Mouse (Mus musculus) retina, adult 2 months (tissue): ENCODE data around the gene Zmiz1.

ENCODE experiments used
- DNase-seq: peaks from one replicate; pipeline ENCODE4 v3.0.0-alpha.2; 2012; ENCODE audit warnings: low read depth, low spot score

Zmiz1 gene

DNA sequence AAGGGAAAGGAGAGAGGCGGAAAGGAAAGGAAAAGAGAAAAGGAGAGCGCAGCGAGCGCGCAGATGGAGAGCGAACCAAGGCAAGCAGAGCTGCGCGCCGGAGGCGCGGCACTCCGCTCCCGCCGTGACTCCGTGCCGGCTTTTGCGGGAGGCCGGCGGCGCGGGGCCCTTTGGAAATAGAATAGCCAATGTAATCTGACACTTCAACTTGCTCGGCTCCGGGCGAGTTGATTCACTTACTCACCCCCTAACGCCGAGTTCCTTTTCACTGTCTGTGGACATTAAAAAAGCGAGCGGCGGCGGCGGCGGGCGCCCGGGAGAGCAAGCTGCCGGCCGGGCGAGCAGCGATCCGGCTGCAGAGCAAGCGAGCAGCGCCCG, at the start of gene Zmiz1:
TSS of gene Zmiz1 (plus strand) at position 170 of the 378 bp plus-strand sequence.
- DNase-seq = no peak

DNA sequence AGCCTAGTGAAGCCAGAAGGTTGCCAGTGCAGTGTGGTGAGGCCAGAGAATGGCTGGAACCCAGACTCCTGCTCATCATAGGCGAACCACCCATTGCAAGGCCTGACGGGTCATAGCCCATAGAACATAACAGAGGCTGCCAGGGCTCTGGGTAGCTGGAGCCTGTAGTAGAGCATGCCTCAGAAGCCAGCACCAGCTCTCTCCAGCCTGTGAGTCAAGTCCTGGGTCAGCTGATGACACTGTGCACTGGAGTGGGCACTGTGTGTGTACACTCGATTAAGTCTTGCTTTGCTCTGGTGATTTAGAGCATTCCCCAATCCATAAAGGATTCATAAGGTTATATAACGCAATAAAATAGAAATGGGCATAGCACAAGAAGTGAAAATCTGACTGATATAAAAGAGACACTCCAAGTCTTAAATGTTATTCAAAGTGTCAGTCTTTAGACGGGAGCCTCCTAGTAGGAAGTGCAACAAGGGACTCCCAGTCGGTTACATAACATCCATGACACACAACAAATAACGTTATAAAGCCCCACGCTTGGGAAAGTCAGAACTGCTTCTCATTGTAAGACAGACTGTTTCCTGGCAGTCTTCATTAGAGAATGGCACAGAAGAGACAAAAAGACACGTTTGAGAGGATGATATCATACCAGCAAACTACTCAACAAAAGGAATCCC, 47.0 kb upstream of the Zmiz1 start:
- DNase-seq = no peak

DNA sequence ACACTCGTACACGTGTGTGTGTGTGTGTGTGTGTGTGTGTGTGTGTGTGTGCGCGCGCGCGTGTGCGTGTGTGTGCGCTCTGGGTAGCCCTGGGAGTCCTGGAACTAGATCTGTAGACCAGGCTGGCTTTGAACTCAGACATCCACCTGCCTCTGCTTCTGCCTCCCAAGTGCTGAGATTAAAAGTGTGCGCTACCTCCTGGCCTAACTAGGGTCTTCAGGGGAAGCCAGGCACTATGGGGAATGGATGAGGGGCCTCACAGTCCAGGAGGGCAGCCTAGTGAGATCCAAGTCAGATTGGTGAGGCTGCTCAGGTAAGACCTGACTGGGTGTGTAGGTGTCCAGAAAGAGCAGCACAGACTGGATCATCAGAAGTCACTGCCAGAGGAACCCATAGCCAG, 46.2 kb upstream of the Zmiz1 start:
- no peak for DNase-seq

DNA sequence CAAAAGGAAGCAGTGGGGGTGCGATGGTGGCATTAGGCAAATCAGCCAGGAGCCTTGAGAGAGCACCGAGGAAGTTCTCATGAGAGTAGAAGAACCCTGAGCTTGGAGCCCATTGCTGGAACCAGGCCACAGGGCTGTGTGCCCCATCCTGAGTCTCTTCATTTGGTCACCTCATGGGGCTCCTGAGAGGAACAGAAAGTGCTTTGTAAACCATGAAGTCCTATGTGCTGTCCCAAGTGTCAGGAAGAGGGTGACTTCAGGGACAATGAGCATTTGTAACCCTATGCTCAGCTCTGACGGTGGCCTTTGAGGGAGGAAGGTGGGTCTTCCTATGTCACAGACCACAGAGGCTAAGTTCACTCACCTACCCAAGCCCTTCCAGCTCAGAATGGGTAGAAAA, 45.5 kb upstream of the Zmiz1 start:
- DNase-seq = no peak

DNA sequence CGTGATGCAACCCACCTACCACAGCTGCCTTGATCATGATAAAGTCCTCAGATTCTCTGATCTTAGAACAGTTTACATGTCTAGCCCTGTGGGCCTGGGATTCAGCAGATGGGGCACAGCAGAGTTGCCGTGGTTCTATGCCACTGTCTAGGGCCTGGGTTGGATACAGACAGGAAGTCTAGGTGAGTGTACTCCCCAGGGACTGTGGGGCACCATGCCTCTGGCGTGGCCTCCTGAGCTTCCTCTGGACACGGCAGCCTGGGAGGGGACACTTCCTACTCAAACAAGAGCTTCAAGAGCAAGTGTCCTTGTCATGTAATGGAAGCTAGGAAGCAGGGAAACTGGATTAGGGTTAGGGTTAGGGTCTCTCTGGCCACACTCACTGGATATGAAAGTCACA, 44.9 kb upstream of the Zmiz1 start:
- DNase-seq = no peak

DNA sequence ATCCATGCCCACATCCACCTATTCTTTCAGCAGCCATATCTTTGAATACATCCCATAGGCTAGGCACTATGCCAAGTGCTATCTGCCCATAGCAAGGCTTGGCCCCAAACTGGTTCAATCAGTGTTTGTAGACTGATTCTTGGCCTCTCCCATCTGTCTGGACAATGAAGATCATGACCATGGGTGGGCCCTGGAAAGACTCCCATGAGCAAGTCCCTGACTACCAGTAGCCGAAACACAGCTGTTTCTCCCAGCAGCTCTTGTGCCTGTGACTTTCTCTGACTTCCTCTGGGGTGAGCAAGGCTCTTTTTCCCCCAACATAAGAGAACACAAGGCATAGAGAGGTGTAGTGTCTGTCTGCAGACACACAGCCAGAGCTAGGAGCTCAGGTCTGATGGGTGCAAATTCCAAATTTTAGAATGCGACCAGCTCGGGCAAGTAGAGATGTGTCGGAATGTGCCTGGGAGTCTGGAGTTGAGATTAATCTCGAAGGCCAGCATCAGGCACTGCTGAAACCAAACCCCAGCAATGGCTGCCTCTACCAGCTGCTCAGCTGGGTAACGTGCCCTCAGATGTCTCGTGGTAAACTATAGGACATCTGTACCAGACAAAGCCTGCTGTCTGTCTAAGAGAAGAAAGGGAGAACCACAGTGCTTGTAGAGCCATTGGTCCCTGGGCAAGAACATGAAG, 38.8 kb upstream of the Zmiz1 start:
- no peak for DNase-seq

DNA sequence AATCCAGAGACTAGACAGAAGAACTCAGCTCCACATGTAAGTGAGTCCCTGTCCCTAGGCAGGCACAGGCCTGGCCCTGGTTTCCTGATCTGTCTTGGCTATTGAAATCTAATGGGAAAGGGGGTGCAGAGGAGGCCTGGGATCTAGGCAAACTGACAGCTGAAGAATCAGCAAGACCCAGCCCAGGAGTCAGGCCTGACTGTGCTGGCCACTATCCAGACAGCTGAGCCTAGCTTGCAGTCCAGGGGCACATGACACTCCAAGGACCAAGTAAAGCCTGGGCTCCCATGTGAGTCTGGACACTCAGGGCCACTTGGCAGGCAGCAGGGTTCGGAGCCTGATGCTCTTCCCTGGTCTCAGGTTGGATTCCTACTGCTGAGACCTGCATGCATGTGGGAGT, 38.0 kb upstream of the Zmiz1 start:
- no peak for DNase-seq

DNA sequence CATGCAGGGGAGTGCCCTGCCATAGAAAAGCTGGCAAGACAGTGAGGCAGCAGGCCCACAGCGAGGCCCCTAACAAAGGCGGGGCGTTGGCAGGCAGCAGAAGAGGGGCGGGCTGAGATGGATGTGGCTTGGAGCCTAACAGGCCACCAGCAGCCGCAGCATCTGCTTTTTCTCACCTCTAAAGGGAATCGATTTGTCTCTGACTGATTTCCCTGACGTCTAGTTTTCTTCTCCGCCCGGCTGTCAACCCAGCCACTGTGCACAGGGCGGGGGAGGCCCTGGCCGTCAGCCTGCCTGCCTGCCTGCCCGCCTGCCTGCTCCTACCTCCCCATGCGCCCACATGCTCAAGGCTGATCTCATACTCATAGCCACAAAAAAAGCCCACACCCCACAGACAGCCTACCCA, 37.4 kb upstream of the Zmiz1 start:
- no peak for DNase-seq

DNA sequence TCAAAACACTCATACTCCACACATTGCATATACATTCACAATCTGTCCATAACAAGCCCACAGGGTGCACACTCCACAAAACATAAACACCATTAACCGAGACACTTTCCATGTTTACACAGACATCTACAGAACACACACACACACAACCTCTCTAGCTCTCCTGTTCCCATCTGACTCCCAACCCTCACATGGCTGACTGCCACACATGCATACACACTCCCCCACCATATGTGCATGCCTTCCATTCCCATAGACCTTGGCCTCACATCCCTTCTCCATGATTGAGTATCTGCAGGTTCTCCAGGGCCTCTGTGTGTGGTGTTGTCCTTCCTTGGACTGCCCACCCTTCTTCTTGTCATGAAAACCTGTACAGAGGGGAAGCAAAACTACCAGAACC, 36.0 kb upstream of the Zmiz1 start:
- DNase-seq = no peak

DNA sequence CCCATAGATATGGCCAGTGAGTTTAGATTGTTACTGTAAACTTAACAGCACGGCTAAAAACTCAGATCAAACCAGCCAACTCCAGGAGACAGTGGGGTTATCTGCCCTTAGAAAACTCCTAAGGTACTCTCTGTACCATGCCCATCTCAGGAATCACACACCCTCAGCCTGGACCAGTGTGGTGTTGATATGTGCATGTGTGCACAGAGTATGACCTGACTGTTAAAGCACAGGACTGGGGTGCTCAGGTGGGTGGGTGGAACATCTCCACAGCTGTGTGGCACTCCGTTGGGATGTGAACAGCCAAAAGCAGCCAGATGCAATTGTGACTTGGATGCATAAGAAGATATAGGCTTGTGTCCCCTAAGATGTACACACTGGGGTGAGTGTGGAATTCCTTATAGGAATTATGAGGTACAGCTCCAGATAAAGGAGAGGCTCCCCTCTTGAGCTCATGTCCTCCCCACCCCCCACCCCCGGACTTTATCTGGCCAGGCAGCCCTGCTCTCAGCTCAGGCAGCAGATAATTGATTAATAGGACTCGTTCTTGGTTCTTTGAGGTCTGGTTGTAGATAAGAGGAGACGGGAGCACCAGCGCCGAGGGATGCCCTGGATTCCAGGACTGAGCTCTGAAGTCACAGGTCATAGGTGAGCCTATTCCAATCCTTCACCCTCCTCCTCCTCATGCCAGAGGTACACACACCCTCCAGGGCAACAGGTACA, 35.1 kb upstream of the Zmiz1 start:
- no peak for DNase-seq

DNA sequence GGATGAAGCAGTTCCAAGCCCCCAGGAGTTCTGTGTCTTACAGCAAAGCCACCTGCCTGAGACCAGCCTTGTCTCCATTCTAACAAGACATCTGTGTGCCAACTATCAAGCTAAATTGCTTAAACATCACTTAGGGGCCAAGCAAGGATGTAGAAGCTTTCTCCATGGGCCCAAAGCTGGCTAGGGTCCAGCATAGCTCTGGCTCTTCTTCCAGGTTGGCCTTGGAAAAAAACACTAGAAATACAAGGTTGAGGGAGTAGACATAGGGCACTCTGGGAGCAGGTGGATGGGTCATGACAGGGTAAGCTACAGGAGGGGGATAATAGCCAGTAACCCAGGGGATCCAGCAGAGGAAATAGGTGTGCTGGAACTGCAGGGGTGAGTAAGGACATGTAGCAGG, 20.7 kb upstream of the Zmiz1 start:
- DNase-seq = no peak

DNA sequence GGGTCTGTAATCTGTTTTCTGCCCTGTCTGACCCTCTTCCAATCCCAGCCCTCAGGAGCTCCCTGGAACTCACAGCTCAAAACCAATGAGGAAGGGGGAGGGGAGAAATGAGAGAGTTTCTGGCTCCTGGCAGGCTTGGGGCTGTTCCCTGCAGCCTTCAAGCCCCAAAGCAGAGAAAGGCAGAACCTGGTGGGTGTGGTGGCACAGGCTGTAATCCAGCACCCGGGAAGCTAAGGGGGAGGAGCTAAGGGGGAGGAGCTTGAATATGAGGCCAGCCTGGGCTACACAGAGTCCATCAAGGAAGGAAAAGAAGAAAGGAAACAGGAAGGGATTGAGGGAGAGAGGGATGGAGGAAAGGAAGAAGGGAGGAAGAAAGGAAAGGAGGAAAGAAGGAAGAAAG, 18.9 kb upstream of the Zmiz1 start:
- DNase-seq = no peak

DNA sequence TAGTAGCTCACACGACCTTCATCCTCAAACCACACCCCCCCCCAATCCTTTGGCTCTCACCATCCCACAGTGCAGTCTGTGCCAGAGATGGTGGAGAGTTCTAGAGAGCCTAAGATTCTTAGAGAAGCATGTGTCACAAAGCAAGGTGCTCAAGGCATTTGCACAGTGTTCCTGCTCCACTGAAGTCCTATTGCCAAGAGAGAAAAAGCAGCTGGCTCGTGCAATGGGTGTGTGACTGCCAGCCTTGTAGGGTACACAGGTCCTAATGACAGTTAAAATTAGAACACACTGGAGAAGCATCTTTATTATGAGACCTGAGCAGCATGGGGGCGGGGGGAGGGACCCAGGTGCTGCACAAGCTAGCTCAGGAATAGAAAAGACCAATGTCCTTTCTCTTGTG, 18.2 kb upstream of the Zmiz1 start:
- DNase-seq = no peak

DNA sequence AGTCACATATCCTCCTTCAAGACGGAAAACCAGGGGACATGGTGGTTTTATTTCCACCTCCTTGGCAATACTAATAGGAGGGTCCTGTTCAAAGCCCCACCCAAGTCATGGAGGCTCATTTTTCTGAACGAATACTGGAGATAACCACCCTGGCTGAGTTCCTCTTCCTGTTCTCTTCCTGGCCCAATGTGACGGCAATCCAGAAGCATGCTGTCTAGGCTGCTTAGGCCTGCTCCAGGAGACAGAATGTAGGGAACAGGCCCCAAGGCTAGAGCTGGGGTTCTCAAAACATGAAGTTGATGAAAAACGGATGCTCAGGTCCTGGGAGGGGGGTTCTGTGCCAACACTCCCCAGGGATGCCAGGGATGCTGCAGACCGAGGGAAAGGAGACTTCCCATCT, 17.5 kb upstream of the Zmiz1 start:
- no peak for DNase-seq

DNA sequence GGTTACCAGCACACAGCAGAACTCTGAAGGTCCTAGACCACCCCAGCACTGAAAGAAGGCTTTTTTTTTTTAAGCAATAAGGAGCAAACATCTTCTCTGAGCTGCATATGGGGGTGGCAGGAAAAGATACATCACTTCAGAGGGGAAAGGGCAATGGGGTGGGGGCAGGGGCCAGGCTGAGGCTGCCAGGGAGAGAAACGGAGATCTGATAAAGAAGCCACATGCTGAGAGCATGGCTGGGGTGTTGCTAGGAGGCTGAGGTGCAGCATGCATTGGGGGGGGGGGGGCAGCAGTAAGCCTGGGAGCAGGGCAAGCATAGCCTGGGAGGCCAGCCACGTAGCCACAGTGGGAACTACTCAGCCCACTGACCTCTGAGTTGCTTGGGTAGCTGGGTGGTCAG, 16.3 kb upstream of the Zmiz1 start:
- no peak for DNase-seq

DNA sequence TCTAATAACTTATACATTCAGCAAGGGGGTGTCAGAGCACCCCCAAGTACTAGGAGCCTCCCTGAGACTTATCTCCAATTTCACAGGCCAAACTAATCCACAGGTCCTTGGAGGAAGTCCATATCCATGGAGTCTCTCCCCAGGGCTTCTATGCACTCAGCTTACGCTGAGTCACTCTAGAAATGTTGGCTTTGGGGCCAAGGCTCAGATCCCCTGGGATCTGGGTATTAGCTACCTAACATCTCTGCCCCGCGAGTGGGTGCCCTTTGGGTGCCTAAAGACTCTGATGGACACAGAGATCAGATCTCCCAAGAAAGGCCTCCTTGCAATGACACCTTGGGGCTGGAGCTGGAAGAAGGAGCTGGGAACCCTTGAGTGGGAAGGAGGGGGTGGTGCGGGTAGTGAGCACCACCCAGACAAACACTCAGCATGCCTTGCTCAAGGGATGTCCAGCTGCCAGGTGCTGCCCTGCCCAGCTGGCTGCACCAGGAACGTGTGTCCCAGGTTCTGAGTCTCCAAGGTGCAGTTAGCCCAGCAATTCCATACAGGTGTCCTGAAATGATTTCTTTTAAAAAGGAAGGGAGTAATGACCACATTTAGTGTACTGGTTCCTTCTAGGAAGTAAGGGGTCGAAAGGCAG, 11.7 kb upstream of the Zmiz1 start:
- no peak for DNase-seq

DNA sequence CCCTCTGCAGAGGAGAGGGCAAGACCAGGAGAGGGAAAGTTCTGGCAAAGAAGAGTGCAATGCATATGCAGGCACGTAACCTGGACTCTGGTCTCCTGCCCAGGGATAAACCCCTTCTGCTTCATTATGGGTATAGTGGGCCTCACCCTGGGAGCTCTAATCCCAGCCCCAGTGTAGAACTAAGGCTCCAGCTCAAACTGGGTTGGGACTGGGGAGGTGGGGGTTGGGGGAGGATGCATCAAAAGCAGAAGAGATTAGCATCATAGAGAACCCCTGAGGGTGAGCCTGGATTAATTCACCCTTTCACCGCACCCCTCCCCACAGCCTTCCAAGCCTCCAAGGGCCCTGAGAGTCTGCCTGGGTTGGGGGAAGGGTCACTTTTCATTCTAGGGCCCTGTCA, 10.5 kb upstream of the Zmiz1 start:
- no peak for DNase-seq

DNA sequence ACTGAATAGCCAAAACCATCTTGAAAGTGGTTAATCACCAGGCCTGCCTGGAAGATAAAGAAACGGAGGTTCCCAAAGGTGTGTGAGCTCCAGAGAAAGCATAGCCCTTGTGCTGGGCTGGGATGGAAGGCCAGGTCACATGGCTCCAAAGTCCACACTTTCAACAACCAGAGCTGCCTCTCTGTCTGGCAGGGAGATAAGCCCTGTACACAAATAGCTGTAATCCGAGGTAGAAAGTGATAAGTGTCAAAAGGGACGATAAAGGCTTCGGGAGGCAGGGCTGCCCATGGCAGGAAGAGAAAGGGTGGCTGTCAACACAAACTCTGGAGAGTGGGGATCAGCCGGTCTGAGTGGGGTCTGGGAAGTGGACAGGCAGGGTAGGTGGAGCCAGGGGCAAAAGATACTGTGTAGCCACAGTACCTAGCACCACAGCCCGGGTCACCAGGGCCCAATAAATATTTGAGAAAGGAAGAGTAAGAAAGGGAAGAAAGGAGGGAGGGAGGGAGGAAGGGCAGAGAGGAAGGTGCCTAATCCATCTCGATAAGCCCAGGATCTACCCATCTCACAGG, 7.8 kb upstream of the Zmiz1 start:
- DNase-seq = no peak

DNA sequence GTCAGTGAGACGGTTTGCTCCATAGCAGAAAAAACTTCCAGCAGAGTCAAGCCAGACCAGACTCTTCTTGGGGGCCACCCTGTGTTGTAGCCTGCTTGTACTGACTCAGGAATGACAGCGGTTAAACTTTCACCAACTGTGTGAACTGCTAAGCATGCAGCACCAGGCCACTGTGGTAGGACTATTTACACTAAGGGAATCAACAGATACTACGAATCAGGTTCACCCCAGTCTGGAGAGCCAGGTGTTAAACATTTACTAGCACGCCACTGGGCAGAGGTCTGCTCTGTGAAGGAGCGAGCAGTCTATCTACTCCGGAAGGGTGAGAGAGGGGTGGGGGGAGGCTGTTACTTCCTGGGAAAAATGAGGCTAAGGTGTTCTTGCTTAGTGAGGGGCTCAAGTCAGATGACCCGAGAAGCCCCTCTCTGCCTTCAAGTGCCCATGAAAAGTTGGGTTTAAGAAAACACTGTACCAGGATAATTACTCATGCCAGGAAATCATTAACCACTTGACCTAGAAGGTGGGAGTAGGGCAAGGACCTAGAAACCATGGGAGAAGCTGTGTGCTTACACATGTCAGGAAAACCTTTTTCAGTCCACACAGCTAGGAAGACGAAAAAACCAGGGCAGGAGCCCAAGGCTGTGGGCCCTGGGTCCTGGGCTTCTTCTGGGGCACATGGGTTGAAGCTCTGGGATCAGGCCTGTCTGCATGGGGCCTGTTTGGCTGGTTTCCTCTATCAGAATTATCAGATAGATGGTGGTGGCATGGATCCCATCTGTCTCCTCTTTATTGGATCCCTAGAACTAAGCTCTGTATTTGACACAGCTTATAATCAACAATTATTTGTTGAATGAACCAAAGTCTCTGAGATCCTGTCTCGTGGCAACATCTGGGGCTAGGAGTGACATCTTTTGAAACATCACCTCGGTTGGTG, 7.0 kb upstream of the Zmiz1 start:
- no peak for DNase-seq

DNA sequence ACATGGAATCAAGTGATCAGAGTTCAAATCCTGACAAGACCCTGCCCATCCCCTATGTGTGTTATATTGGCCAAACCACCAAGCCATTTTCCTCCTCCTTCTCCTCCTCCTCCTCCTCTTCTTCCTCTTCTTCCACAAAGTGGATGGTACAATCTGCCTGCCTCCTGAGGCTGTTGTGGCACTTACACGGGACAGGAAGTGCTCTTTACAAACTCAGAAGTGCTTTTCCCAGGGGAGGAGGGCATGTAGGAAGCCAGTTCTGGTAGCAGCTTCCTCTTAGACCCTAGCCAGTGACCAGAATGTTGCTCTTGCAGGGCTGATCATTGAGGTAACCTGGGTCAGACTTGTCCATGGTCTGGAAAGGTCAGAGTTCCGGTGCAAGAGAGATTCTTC, 6.4 kb upstream of the Zmiz1 start:
- DNase-seq = no peak

DNA sequence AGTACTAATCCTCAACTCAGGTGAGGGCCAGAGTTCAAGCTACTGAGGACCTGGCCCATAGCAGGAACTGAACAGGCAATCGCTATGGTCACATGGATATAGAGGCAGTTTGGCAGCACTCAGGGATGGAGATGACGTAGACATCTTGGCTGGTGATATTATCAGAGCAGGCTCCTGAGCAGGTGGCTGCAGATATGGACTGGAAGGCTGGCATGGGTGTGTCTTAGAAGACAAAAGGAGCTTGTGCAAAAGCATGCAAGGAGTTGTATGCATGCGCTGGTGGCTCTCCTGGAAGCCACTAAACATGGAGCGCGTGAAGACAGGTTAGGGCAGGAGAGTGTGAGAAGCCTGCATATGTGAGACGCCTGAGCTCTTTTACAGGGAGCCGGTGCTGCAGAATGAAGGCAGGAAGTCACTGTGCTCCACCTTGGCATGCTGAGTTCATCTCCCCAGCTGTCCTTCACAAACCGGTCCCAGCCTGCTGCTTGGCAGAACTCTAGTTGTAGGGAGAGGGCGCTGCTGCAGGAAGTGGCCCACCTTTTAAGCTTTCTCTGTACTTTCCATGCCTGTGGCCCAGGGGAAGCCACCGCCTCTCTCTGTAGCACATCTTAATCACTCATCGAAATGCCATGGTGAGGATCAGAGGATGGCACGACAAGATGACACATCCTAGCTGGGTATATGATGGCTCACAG, 4.8 kb upstream of the Zmiz1 start:
- DNase-seq = no peak
